Mouse (Mus musculus) embryonic facial prominence, embryonic 13.5 days (tissue): ENCODE results near the gene Atxn7l1. TPM values are rescaled to one million over a fixed set of nuclear protein-coding genes. Genes with fewer than 3 reads are reported as not detected.
A peak's percentile ranks its signal among the peaks of the same experiment; 100 is the strongest.

Experiments used
- ATAC-seq: fragments of 200-750 bp; cut with Nextera tagmentation; 2 replicates; pipeline ENCODE4 v1.8.0; 2017; ENCODE audit warnings: low read depth; ENCODE audit not compliant: insufficient number of reproducible peaks, insufficient read depth, low FRiP score, low TSS enrichment
- H3K27ac ChIP-seq: fragments of 300-500 bp; sonication (generic); 2 replicates; pipeline ENCODE4 v1.5.1; 2015; ENCODE audit warnings: moderate library complexity, mild to moderate bottlenecking, inconsistent platforms
- H3K27me3 ChIP-seq: fragments of 300-500 bp; sonication (generic); 2 replicates; pipeline ENCODE4 v1.6.1; 2015; ENCODE audit warnings: mild to moderate bottlenecking, inconsistent platforms
- H3K36me3 ChIP-seq: fragments of 300-500 bp; sonication (generic); 2 replicates; pipeline ENCODE4 v1.6.1; 2015; ENCODE audit warnings: mild to moderate bottlenecking, inconsistent platforms
- H3K4me1 ChIP-seq: fragments of 300-500 bp; sonication (generic); 2 replicates; pipeline ENCODE4 v1.6.1; 2015; ENCODE audit warnings: inconsistent platforms
- H3K4me2 ChIP-seq: fragments of 300-500 bp; sonication (generic); 2 replicates; pipeline ENCODE4 v1.6.1; 2015; ENCODE audit warnings: moderate library complexity, mild to moderate bottlenecking, inconsistent platforms
- H3K4me3 ChIP-seq: fragments of 300-500 bp; sonication (generic); 2 replicates; pipeline ENCODE4 v1.5.1; 2015; ENCODE audit warnings: mild to moderate bottlenecking, inconsistent platforms
- H3K9ac ChIP-seq: fragments of 300-500 bp; sonication (generic); 2 replicates; pipeline ENCODE4 v1.6.1; 2015; ENCODE audit warnings: mild to moderate bottlenecking, inconsistent platforms
- H3K9me3 ChIP-seq: fragments of 300-500 bp; sonication (generic); 2 replicates; pipeline ENCODE4 v1.6.1; 2016; ENCODE audit warnings: inconsistent platforms
- WGBS: fragments of 180-500 bp; shearing (Covaris S2); methylation state at CpG from one replicate; pipeline ENCODE4 v1.1.7; 2015; ENCODE audit warnings: mixed read lengths; 5-methylcytosine and 5-hydroxymethylcytosine counted together
- polyA plus RNA-seq: library from polyadenylated mRNA; unstranded; fragments of >200 nt; fragmentation: Nextera tagmentation; extraction: Ambion mirVana; gene quantifications from 2 replicates; pipeline ENCODE4 v1.2.1, GENCODE M21; 2015

Atxn7l1 gene
- polyA plus RNA-seq, 1 experiment from 2014 or later: 16.4 TPM

GRCm38 (mm10) chr12:33128121-33128520 is 19.4 kb upstream of the Atxn7l1 start:
- Histone ChIP-seq H3K9ac (no peak overlapping the region), H3K36me3 (no peaks in the 10 kb centered on the region), H3K4me2 (no peak overlapping the region), H3K4me3 (no peak overlapping the region), H3K27me3 (no peaks in the 10 kb centered on the region), H3K4me1 (peaks cover 22% of the 10 kb centered on the region), H3K9me3 (no peaks in the 10 kb centered on the region), H3K27ac (no peak overlapping the region)
- no peak for ATAC-seq
- WGBS: 86% methylated on average over 2 of the region's 2 CpGs

- Histone ChIP-seq H3K27ac (no peak overlapping the region), H3K27me3 (no peaks in the 10 kb centered on the region), H3K9ac (no peak overlapping the region), H3K36me3 (no peaks in the 10 kb centered on the region), H3K9me3 (no peaks in the 10 kb centered on the region), H3K4me1 (peaks cover 22% of the 10 kb centered on the region), H3K4me2 (no peak overlapping the region), H3K4me3 (no peak overlapping the region)
- ATAC-seq: no peak
- 43% methylated on average over 7 of the region's 7 CpGs for WGBS
Measured at GRCm38 (mm10) chr12:33128702-33129101, 18.8 kb upstream of the Atxn7l1 start.

- no peaks in the 10 kb centered on the region for H3K9me3 ChIP-seq
- peaks cover 22% of the 10 kb centered on the region for H3K4me1 ChIP-seq
- WGBS: 20% methylated on average over 4 of the region's 4 CpGs
- no peaks in the 10 kb centered on the region for H3K36me3 ChIP-seq
- no peaks in the 10 kb centered on the region for H3K27me3 ChIP-seq
- no peak overlapping the region for H3K27ac ChIP-seq
- no peak for ATAC-seq
- H3K4me2 ChIP-seq: no peak overlapping the region
- no peak overlapping the region for H3K4me3 ChIP-seq
- H3K9ac ChIP-seq: no peak overlapping the region
Measured at GRCm38 (mm10) chr12:33129410-33129809, 18.1 kb upstream of the Atxn7l1 start.

- Histone ChIP-seq H3K36me3 (no peaks in the 10 kb centered on the region), H3K4me1 (peaks cover 22% of the 10 kb centered on the region), H3K4me2 (no peak overlapping the region), H3K9me3 (no peaks in the 10 kb centered on the region), H3K9ac (no peak overlapping the region), H3K27ac (no peak overlapping the region), H3K4me3 (no peak overlapping the region), H3K27me3 (no peaks in the 10 kb centered on the region)
- no peak for ATAC-seq
- WGBS: 48% methylated on average over 8 of the region's 8 CpGs
Measured at GRCm38 (mm10) chr12:33130401-33130800, 17.1 kb upstream of the Atxn7l1 start.

GRCm38 (mm10) chr12:33131796-33132195 is 15.7 kb upstream of the Atxn7l1 start:
- Histone ChIP-seq H3K9ac (no peak overlapping the region), H3K9me3 (no peaks in the 10 kb centered on the region), H3K4me1 (peaks cover 22% of the 10 kb centered on the region), H3K27ac (0 out of 2 replicates have a peak overlapping the region, but pooled peaks have one; percentile 11), H3K4me2 (no peak overlapping the region), H3K4me3 (no peak overlapping the region), H3K27me3 (no peaks in the 10 kb centered on the region), H3K36me3 (no peaks in the 10 kb centered on the region)
- no peak for ATAC-seq
- WGBS: 40% methylated on average over 7 of the region's 7 CpGs

GRCm38 (mm10) chr12:33137857-33138256 is 9.6 kb upstream of the Atxn7l1 start:
- no peaks in the 10 kb centered on the region for H3K27me3 ChIP-seq
- H3K9me3 ChIP-seq: no peaks in the 10 kb centered on the region
- no peak overlapping the region for H3K4me2 ChIP-seq
- H3K4me3 ChIP-seq: no peak overlapping the region
- no peak overlapping the region for H3K27ac ChIP-seq
- no peaks in the 10 kb centered on the region for H3K4me1 ChIP-seq
- no peak for ATAC-seq
- H3K36me3 ChIP-seq: no peaks in the 10 kb centered on the region
- no peak overlapping the region for H3K9ac ChIP-seq
- WGBS: 88% methylated on average over 1 of the region's 1 CpGs

GRCm38 (mm10) chr12:33139083-33139482 is 8.4 kb upstream of the Atxn7l1 start:
- Histone ChIP-seq H3K4me3 (no peak overlapping the region), H3K27ac (no peak overlapping the region), H3K27me3 (no peaks in the 10 kb centered on the region), H3K36me3 (no peaks in the 10 kb centered on the region), H3K9ac (no peak overlapping the region), H3K9me3 (no peaks in the 10 kb centered on the region), H3K4me1 (no peaks in the 10 kb centered on the region), H3K4me2 (no peak overlapping the region)
- no peak for ATAC-seq
- WGBS: 70% methylated on average over 3 of the region's 3 CpGs

GRCm38 (mm10) chr12:33144456-33144855 is 3.0 kb upstream of the Atxn7l1 start:
- Histone ChIP-seq H3K4me2 (no peak overlapping the region), H3K9ac (no peak overlapping the region), H3K27ac (no peak overlapping the region), H3K27me3 (peaks cover 8% of the 10 kb centered on the region; the same call in 1 of the 2 replicates), H3K36me3 (no peaks in the 10 kb centered on the region), H3K4me1 (peaks cover 19% of the 10 kb centered on the region), H3K9me3 (no peaks in the 10 kb centered on the region), H3K4me3 (no peak overlapping the region)
- WGBS: 41% methylated on average over 8 of the region's 8 CpGs
- ATAC-seq: no peak

DNA sequence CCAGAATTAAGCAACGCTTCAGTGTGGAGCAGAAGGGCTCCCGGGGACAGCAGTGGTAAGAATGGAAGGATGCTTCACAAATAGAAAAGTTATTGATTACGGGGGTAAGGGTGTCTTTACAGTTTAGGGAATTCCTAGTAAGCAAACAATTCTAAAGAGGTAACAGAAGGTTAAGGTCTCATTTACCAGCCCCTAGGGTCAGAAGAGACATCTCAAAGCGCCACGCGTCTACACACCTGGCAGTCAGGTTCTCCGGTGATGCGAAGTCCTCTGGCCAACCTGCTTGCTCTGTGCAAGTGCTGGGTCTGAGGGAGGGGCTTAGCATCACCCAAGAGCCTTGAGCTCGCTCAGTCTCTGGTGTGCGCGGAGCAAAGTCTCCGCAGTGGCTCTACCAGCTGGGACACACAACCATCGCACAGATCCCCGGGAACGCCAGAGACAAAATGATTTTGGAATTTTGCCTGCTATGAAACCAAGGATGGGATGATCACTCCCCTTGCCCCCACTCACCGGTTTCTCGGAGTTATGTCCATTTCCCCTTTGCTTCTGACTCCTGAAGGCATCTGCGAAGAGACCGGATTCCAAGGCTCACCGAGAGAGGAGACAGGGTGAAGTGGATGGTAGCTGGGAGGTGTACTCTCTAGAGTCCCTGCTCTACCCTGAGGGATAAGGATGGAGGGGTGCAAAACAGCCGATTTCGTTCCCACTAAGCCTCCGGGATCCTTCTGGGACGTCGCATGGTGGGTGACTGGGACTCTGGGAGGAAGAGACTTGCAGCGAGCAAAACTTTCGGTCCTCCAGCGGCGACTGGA is 665 bp upstream of the Atxn7l1 start:
- WGBS: 5% methylated on average over 29 of the region's 29 CpGs
- peak overlapping the region; percentile 87 for H3K4me2 ChIP-seq
- peak overlapping the region; percentile 86 for H3K9ac ChIP-seq
- H3K9me3 ChIP-seq: no peaks in the 10 kb centered on the region
- peaks cover 25% of the 10 kb centered on the region for H3K4me1 ChIP-seq
- H3K36me3 ChIP-seq: no peaks in the 10 kb centered on the region
- H3K27ac ChIP-seq: no peak overlapping the region
- H3K4me3 ChIP-seq: peak overlapping the region; percentile 65
- H3K27me3 ChIP-seq: peaks cover 8% of the 10 kb centered on the region; the same call in 1 of the 2 replicates
- ATAC-seq: peak; percentile 44; the same call in 1 of the 2 replicates

DNA sequence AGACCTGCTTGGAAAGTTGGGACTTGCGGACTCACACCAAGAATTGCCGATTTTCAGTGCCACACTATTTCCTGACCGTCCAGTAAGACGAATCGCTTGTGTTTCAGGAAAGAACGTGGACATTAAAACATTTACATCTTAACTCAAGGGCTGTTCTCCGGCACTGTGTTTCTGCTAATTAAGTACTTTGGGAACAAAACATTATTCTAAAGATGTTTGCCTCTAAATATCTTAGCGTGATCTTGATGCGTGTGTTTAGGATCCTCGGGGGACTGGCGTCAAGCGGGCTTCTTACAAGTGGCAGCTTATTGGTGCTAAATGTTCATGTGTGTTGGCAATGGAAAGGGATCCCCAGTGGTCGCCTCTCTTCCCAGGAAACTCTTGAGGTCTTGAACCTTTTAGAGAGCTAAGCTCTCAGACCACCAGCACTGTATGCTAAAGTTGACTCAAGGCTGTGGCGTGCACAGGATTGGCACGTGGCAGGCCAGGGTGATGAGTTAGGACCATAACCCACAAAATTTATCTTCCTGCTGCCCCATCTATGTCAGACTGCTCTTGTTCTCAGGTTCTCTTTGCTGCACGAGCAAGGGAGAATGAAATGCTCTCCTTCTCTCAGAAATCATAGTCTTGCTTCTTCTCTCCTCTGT is 2.2 kb downstream of the Atxn7l1 start:
- H3K27me3 ChIP-seq: peaks cover 8% of the 10 kb centered on the region; the same call in 1 of the 2 replicates
- peaks cover 25% of the 10 kb centered on the region for H3K4me1 ChIP-seq
- no peak overlapping the region for H3K27ac ChIP-seq
- H3K36me3 ChIP-seq: no peaks in the 10 kb centered on the region
- H3K9ac ChIP-seq: no peak overlapping the region
- H3K4me2 ChIP-seq: peak overlapping the region; percentile 87
- 93% methylated on average over 16 of the region's 16 CpGs for WGBS
- H3K9me3 ChIP-seq: no peaks in the 10 kb centered on the region
- no peak for ATAC-seq
- no peak overlapping the region for H3K4me3 ChIP-seq

DNA sequence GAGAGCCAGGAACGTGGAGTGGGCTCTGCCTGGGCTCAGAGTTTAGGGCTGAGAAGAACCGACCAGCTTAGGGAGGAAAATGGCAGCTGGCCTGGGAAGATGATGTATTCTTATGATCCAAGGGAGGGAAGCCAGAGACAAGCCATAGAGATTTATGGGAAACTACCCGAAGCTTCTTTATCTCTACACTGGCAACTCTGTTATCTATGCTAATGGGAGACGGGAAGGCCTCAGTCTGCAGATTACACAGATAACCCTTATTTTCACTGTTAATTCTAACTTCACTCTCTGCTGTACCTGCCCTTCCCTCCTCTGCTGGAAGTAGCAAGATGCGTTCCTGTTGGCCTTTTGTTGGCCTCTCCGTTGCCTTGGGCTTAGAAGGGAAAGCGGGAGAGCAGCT is 5.6 kb downstream of the Atxn7l1 start:
- no peak overlapping the region for H3K4me2 ChIP-seq
- ATAC-seq: no peak
- H3K4me3 ChIP-seq: no peak overlapping the region
- H3K27ac ChIP-seq: no peak overlapping the region
- H3K9me3 ChIP-seq: no peaks in the 10 kb centered on the region
- 85% methylated on average over 7 of the region's 7 CpGs for WGBS
- H3K4me1 ChIP-seq: peaks cover 23% of the 10 kb centered on the region
- H3K9ac ChIP-seq: no peak overlapping the region
- H3K36me3 ChIP-seq: peaks cover 8% of the 10 kb centered on the region; the same call in 1 of the 2 replicates
- no peaks in the 10 kb centered on the region for H3K27me3 ChIP-seq

GRCm38 (mm10) chr12:33153850-33154249 is 6.4 kb downstream of the Atxn7l1 start:
- H3K4me1 ChIP-seq: peaks cover 17% of the 10 kb centered on the region
- no peaks in the 10 kb centered on the region; the same call in 1 of the 2 replicates for H3K27me3 ChIP-seq
- H3K36me3 ChIP-seq: peaks cover 8% of the 10 kb centered on the region; the same call in 1 of the 2 replicates
- no peak for ATAC-seq
- H3K4me2 ChIP-seq: no peak overlapping the region
- no peak overlapping the region for H3K27ac ChIP-seq
- 96% methylated on average over 3 of the region's 3 CpGs for WGBS
- no peak overlapping the region for H3K9ac ChIP-seq
- H3K4me3 ChIP-seq: no peak overlapping the region
- H3K9me3 ChIP-seq: no peaks in the 10 kb centered on the region
